Mouse (Mus musculus) embryo, embryonic 11 days (tissue): ENCODE data around the gene Gnrhr.

Source experiments
- DNase-seq: peaks from one replicate; pipeline ENCODE4 v3.0.0-alpha.2; 2015

The Gnrhr gene

GRCm38 (mm10) chr5:86197801-86198200 is at the start of gene Gnrhr:
Gene Gnrhr, minus strand, starts transcription at chr5:86197901.
- no peak for DNase-seq

GRCm38 (mm10) chr5:86246559-86246958 is 48.9 kb upstream of the Gnrhr start:
- DNase-seq: no peak

- DNase-seq: no peak
Measured at GRCm38 (mm10) chr5:86244880-86245279, 47.2 kb upstream of the Gnrhr start.

GRCm38 (mm10) chr5:86244275-86244674 is 46.6 kb upstream of the Gnrhr start:
- no peak for DNase-seq

- DNase-seq: no peak
Measured at GRCm38 (mm10) chr5:86227156-86227853, 29.6 kb upstream of the Gnrhr start.

GRCm38 (mm10) chr5:86191356-86191755 is 6.3 kb downstream of the Gnrhr start:
- DNase-seq: peak; percentile 72

GRCm38 (mm10) chr5:86190770-86191169 is 6.9 kb downstream of the Gnrhr start:
- DNase-seq: peak; percentile 66

GRCm38 (mm10) chr5:86190290-86190689 is 7.4 kb downstream of the Gnrhr start:
- no peak for DNase-seq

- DNase-seq: no peak
Measured at GRCm38 (mm10) chr5:86187441-86187840, 10.3 kb downstream of the Gnrhr start.

GRCm38 (mm10) chr5:86173778-86174177 is 23.9 kb downstream of the Gnrhr start:
- DNase-seq: peak; percentile 9

GRCm38 (mm10) chr5:86172449-86173161 is 25.1 kb downstream of the Gnrhr start, which contains the start of gene Uba6:
Gene Uba6, minus strand, starts transcription at chr5:86172803.
- peak; percentile 98 for DNase-seq

GRCm38 (mm10) chr5:86172088-86172448 is 25.6 kb downstream of the Gnrhr start:
- no peak for DNase-seq
